Mouse (Mus musculus) adrenal gland, postnatal 10 days (tissue): ENCODE results near the gene Vti1b. TPM values are rescaled to one million over a fixed set of nuclear protein-coding genes. Genes with fewer than 3 reads are reported as not detected.

ENCODE experiments used
- DNase-seq: peaks from one replicate; pipeline ENCODE4 v3.0.0; 2021; ENCODE audit warnings: mixed read lengths
- total RNA-seq, 2 experiments: library from RNA; stranded (reverse); gene quantifications; 2 replicates each; pipeline ENCODE4 v1.2.3; 2021

Gene Vti1b
- total RNA-seq, 2 experiments from 2014 or later: 60.0 to 65.2 TPM

GRCm38 (mm10) chr12:79138999-79139398 is 33.5 kb downstream of the Vti1b start:
- DNase-seq: no peak

- DNase-seq: no peak
These were observed 35.5 kb downstream of the Vti1b start for GRCm38 (mm10) chr12:79136949-79137348.

GRCm38 (mm10) chr12:79135105-79135504 is 37.4 kb downstream of the Vti1b start:
- DNase-seq: no peak

- DNase-seq: no peak
These were observed 37.8 kb downstream of the Vti1b start for GRCm38 (mm10) chr12:79134676-79135075.

- no peak for DNase-seq
These were observed 40.6 kb downstream of the Vti1b start for GRCm38 (mm10) chr12:79131706-79132460.

- DNase-seq: no peak
These were observed 41.2 kb downstream of the Vti1b start for GRCm38 (mm10) chr12:79131178-79131675.

GRCm38 (mm10) chr12:79130299-79131177 is 41.9 kb downstream of the Vti1b start, which contains the start of gene Arg2:
Gene Arg2, plus strand, starts transcription at chr12:79130777.
- peak; percentile 75 for DNase-seq

GRCm38 (mm10) chr12:79122820-79123219 is 49.6 kb downstream of the Vti1b start:
- no peak for DNase-seq

- no peak for DNase-seq
These were observed 53.5 kb downstream of the Vti1b start for GRCm38 (mm10) chr12:79118991-79119390.

Other genes with a start within 250 kb of the Vti1b start
- gene Tmem229b, start 165.0 kb downstream of the Vti1b start, total RNA-seq: 10 to 100 TPM; 12.9 to 13.4 TPM
- 1 to 10 TPM; 1.5 to 2.0 TPM for gene Plekhh1, start 143.5 kb downstream of the Vti1b start, total RNA-seq
- gene Pigh, start 83.0 kb downstream of the Vti1b start, total RNA-seq: 1 to 10 TPM; 7.1 to 9.5 TPM
- gene Arg2, start 41.9 kb downstream of the Vti1b start, total RNA-seq: under 1 TPM; 0.48 TPM
- gene Rdh11, start 19.6 kb upstream of the Vti1b start, total RNA-seq: 10 to 100 TPM; 15.5 to 16.9 TPM
- 1 to 10 TPM in 1 of 2 experiments, under 1 TPM in 1; 0.72 to 1.1 TPM for gene Rdh12, start 36.2 kb upstream of the Vti1b start, total RNA-seq
- gene Zfyve26, start 123.6 kb upstream of the Vti1b start, total RNA-seq: 10 to 100 TPM; 17.6 to 26.1 TPM
- 1 to 10 TPM; 1.6 to 3.0 TPM for gene Rad51b, start 124.6 kb upstream of the Vti1b start, total RNA-seq